Comparison of ENCODE assay signal across 11 mouse cellular contexts in the genomic region with DNA sequence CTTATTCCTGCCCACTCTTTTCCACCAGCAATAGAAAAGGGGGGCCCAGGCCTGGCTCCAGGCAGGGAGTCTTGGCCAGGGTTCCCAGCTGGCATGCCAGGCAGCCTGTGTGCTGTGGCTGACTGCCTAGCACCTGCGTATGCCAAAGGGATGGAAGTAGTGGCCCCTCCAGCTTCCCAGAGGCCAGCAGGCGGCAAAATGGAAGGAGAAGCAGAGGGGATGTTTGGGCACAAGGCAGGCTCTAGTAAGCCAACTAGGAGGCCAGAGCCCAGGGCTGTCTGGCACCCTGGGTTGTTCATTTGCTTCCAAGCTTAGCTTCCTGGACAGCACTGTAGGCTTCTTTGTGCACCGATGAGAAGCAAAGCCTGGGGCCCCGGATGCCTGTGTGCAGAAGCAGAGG. TPM values are rescaled to one million over a fixed set of nuclear protein-coding genes. Genes with fewer than 3 reads are reported as not detected.
DNase-seq lines count a peak whose midpoint lies in the region.
"Had no signal": no experiment of that assay in that cellular context is flagged by ENCODE, and none has a peak within 500 bp of the region (broad histone marks: within the 10 kb centered on the region; RNA-seq: fewer than 3 reads in every experiment).

No protein-coding gene starts in this region.

- DNase-seq in heart, postnatal 4 days = peak; percentile 46
- DNase-seq in heart, adult 8-10 months (ENCODE audit: low spot score) = no peak
- DNase-seq in right cerebral cortex, postnatal 10 days (ENCODE audit: low spot score in 2 of 2) = peak; percentile 85 to 87
- no peak for DNase-seq in right cerebral cortex, postnatal 36 days (ENCODE audit: low spot score in 2 of 2)
- DNase-seq in cerebellum, adult 9-11 months = peak; percentile 93
- DNase-seq in left cerebral cortex, postnatal 4 days = peak; percentile 89
- no peak for DNase-seq in thymus, postnatal 0 days (ENCODE audit: low spot score)
- no peak for DNase-seq in kidney, adult 11 months
- DNase-seq: kidney, adult 8-10 months; lung, adult 2 months had no signal

- intact Hi-C loops in left cerebral cortex, postnatal 4 days (cut with DNase I) = no loop called here

RNA-seq across cellular contexts. Expression of a gene that starts 5.5 kb away (rescaled TPM):
- total RNA-seq in heart, postnatal 4 days (2021) = under 1 TPM; 0.64 to 0.81 TPM
- total RNA-seq in heart, adult 8-10 months (2022) = under 1 TPM; 0.16 to 0.23 (median 0.19) TPM
- total RNA-seq in left cerebral cortex, postnatal 4 days (2021) = 10 to 100 TPM in 1 of 2 experiments, 1 to 10 TPM in 1; 8.7 to 11.7 TPM
- polyA plus RNA-seq in thymus, postnatal 0 days (2015; fragmentation: Nextera tagmentation; extraction: Ambion mirVana) = 0.23 and 0.45 TPM in 2 replicates
- polyA plus RNA-seq: erythroblast, embryonic 14.5 days had no signal

RNA-seq across cellular contexts. Expression of a gene that starts 21.2 kb away (rescaled TPM):
- total RNA-seq in heart, postnatal 4 days (2021) = 100 to 1,000 TPM; 795 to 849 TPM
- total RNA-seq in heart, adult 8-10 months (2022) = 100 to 1,000 TPM; 503 to 616 (median 589) TPM
- 100 to 1,000 TPM; 711 to 733 TPM for total RNA-seq in left cerebral cortex, postnatal 4 days (2021)
- polyA plus RNA-seq in thymus, postnatal 0 days (2015; fragmentation: Nextera tagmentation; extraction: Ambion mirVana) = 1,510 and 1,580 TPM in 2 replicates

RNA-seq across cellular contexts. Expression of a gene that starts 24.9 kb away (rescaled TPM):
- 1 to 10 TPM; 7.4 to 7.5 TPM for total RNA-seq in heart, postnatal 4 days (2021)
- total RNA-seq in heart, adult 8-10 months (2022) = 1 to 10 TPM; 6.2 to 8.5 (median 6.5) TPM
- 100 to 1,000 TPM; 100 to 104 TPM for total RNA-seq in left cerebral cortex, postnatal 4 days (2021)
- polyA plus RNA-seq in thymus, postnatal 0 days (2015; fragmentation: Nextera tagmentation; extraction: Ambion mirVana) = 3.9 and 5.0 TPM in 2 replicates

RNA-seq across cellular contexts. Expression of a gene that starts 51.8 kb away (rescaled TPM):
- 1 to 10 TPM; 1.6 TPM for total RNA-seq in heart, postnatal 4 days (2021)
- under 1 TPM; 0.22 to 0.87 (median 0.45) TPM for total RNA-seq in heart, adult 8-10 months (2022)
- total RNA-seq in left cerebral cortex, postnatal 4 days (2021) = 1 to 10 TPM; 2.2 to 2.5 TPM
- 201 and 211 TPM in 2 replicates for polyA plus RNA-seq in thymus, postnatal 0 days (2015; fragmentation: Nextera tagmentation; extraction: Ambion mirVana)
- polyA plus RNA-seq: erythroblast, embryonic 14.5 days had no signal

Comparison
In these comparisons a context has a peak if more than half of its experiments do, and no peak if none do; other contexts are left out.
1. DNase-seq: peak in heart, postnatal 4 days (single experiment), right cerebral cortex, postnatal 10 days (2 of 2), cerebellum, adult 9-11 months (single experiment) and left cerebral cortex, postnatal 4 days (single experiment); none in heart, adult 8-10 months (single experiment), right cerebral cortex, postnatal 36 days (0 of 2), thymus, postnatal 0 days (single experiment) and kidney, adult 11 months (single experiment).
2. RNA of a gene that starts 5.5 kb away (total RNA-seq): 8.7 to 11.7 TPM in left cerebral cortex, postnatal 4 days; 0.64 to 0.81 TPM in heart, postnatal 4 days and 0.16 to 0.23 TPM in heart, adult 8-10 months; every median in the first group is over 4 times any median in the second.
3. RNA of a gene that starts 24.9 kb away (total RNA-seq): 100 to 104 TPM in left cerebral cortex, postnatal 4 days; 7.4 to 7.5 TPM in heart, postnatal 4 days and 6.2 to 8.5 TPM in heart, adult 8-10 months; every median in the first group is over 10 times any median in the second.